Mouse (Mus musculus): ENCODE measurements around the gene Reep6. TPM values are rescaled to one million over a fixed set of nuclear protein-coding genes. Genes with fewer than 3 reads are reported as not detected.

The Reep6 gene
- 13.5 and 17.6 TPM in 2 replicates for polyA plus RNA-seq (2015; fragmentation: Nextera tagmentation; extraction: Ambion mirVana)

- no peaks in the 10 kb centered on the region for H3K36me3 ChIP-seq (ENCODE audit: control insufficient read depth, insufficient read depth, low read length)
- peak within 1 kb of the TSS; percentile 35 for H3K4me3 ChIP-seq (ENCODE audit: low read depth, low read length)
- no peaks in the 10 kb centered on the region for H3K27me3 ChIP-seq (ENCODE audit: control insufficient read depth, insufficient read depth, low read length)
- ATAC-seq (ENCODE audit: low FRiP score, low TSS enrichment) (peak; percentile 95), DNase-seq (ENCODE audit: low spot score) (peak; percentile 99)
- TF ChIP-seq CTCF (IDR thresholded peaks at IDR 0.05; ENCODE audit: low read depth) (no peak), EP300 (optimal IDR thresholded peaks at IDR 0.05) (no peak)
- peak within 1 kb of the TSS; percentile 77 for H3K4me2 ChIP-seq (replicated peaks; ENCODE audit: low read depth)
- WGBS = 3% methylated on average over 36 of the region's 36 CpGs
- H3K9ac ChIP-seq (ENCODE audit: low read length) = peak within 1 kb of the TSS; percentile 41
- H3K9me3 ChIP-seq (ENCODE audit: control insufficient read depth, low read length) = no peaks in the 10 kb centered on the region
- peaks cover 9% of the 10 kb centered on the region; the same call in 1 of the 2 replicates for H3K4me1 ChIP-seq (replicated peaks; ENCODE audit: control insufficient read depth, insufficient read depth)
- peak within 1 kb of the TSS; percentile 56; the same call in 1 of the 2 replicates for H3K27ac ChIP-seq (replicated peaks)
These were observed at the start of gene Reep6, which contains the start of gene Pcsk4 for GRCm38 (mm10) chr10:80329273-80330081. TSS of gene Reep6 (plus strand) at chr10:80329953. TSS of gene Pcsk4 (minus strand) at chr10:80329498.

DNA sequence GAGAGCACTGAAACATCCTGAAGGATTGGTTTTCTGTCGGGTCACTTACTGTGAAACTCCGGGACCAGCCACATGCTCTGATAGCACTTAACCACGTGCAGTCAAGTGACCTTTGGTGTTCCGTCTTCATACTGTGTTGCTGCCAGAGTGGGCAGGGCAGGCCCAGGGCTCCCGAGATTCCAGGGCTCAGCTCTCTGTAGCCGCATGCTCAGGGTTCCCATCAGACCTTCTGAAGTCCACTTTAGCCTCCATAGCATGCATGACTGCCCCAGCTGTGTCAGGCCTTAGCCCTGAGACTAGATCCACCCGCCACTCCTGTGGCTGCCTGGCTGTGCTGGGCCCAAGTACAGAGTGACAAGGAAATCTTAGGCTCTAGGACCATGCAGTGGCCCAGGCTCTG lies 48.4 kb upstream of the Reep6 start:
- WGBS = 67% methylated on average over 7 of the region's 7 CpGs
- peak overlapping the region; percentile 91 for H3K27ac ChIP-seq (replicated peaks)
- peaks cover 52% of the 10 kb centered on the region for H3K36me3 ChIP-seq (ENCODE audit: control insufficient read depth, insufficient read depth, low read length)
- H3K9ac ChIP-seq (ENCODE audit: low read length) = no peak overlapping the region
- no peak overlapping the region for H3K4me2 ChIP-seq (replicated peaks; ENCODE audit: low read depth)
- H3K4me1 ChIP-seq (replicated peaks; ENCODE audit: control insufficient read depth, insufficient read depth) = no peaks in the 10 kb centered on the region
- DNase-seq (ENCODE audit: low spot score) (peak; percentile 75), ATAC-seq (ENCODE audit: low FRiP score, low TSS enrichment) (peak; percentile 16; the same call in 1 of the 2 replicates)
- no peaks in the 10 kb centered on the region for H3K27me3 ChIP-seq (ENCODE audit: control insufficient read depth, insufficient read depth, low read length)
- H3K4me3 ChIP-seq (ENCODE audit: low read depth, low read length) = no peak overlapping the region
- TF ChIP-seq CTCF (IDR thresholded peaks at IDR 0.05; ENCODE audit: low read depth) (no peak), EP300 (optimal IDR thresholded peaks at IDR 0.05) (no peak)
- no peaks in the 10 kb centered on the region for H3K9me3 ChIP-seq (ENCODE audit: control insufficient read depth, low read length)

DNA sequence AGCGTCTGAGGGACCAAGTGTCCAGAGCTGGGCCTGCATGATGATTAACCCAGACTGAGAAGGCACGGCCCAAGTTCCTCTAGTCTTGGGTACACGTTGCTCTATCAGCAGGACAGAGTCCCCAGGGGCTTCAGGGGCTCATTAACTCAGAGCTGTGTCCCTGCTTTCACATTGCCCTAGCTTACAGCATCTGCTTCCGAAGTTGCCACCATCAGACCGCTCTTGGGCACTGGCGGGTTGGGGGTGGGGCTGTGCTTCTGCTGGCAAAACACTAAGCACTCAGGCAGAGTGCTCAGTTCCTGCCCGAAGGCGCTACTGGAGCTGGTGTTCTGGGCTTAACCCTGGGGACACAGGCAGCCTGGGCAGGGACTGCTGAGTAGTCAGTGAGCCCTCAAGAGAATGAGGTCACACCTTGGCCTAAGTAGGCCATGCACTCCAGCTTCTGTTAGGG lies 47.8 kb upstream of the Reep6 start:
- DNase-seq (ENCODE audit: low spot score) = peak; percentile 77

GRCm38 (mm10) chr10:80282481-80283441 lies 47.0 kb upstream of the Reep6 start:
- H3K9ac ChIP-seq (ENCODE audit: low read length) = no peak overlapping the region
- H3K9me3 ChIP-seq (ENCODE audit: control insufficient read depth, low read length) = no peaks in the 10 kb centered on the region
- H3K27ac ChIP-seq (replicated peaks) = peak overlapping the region; percentile 91
- WGBS = 62% methylated on average over 20 of the region's 20 CpGs
- H3K4me3 ChIP-seq (ENCODE audit: low read depth, low read length) = no peak overlapping the region
- H3K4me1 ChIP-seq (replicated peaks; ENCODE audit: control insufficient read depth, insufficient read depth) = no peaks in the 10 kb centered on the region
- TF ChIP-seq CTCF (IDR thresholded peaks at IDR 0.05; ENCODE audit: low read depth) (peak; percentile 19; the same call in 1 of the 2 replicates), EP300 (optimal IDR thresholded peaks at IDR 0.05) (no peak)
- peak; percentile 91 for DNase-seq (ENCODE audit: low spot score)
- H3K4me2 ChIP-seq (replicated peaks; ENCODE audit: low read depth) = no peak overlapping the region
- no peaks in the 10 kb centered on the region for H3K27me3 ChIP-seq (ENCODE audit: control insufficient read depth, insufficient read depth, low read length)
- H3K36me3 ChIP-seq (ENCODE audit: control insufficient read depth, insufficient read depth, low read length) = peaks cover 45% of the 10 kb centered on the region
- peak; percentile 90 for ATAC-seq (ENCODE audit: low FRiP score, low TSS enrichment)

More for the DNA sequence above, 47.8 kb upstream of the Reep6 start:
- H3K27me3 ChIP-seq (ENCODE audit: control insufficient read depth, insufficient read depth, low read length) = no peaks in the 10 kb centered on the region
- H3K4me1 ChIP-seq (replicated peaks; ENCODE audit: control insufficient read depth, insufficient read depth) = no peaks in the 10 kb centered on the region
- 0 out of 2 replicates have a peak, but pooled peaks have one; percentile 9 for ATAC-seq (ENCODE audit: low FRiP score, low TSS enrichment)
- 66% methylated on average over 8 of the region's 8 CpGs for WGBS
- no peak overlapping the region for H3K4me2 ChIP-seq (replicated peaks; ENCODE audit: low read depth)
- H3K27ac ChIP-seq (replicated peaks) = peak overlapping the region; percentile 91
- no peak for TF ChIP-seq CTCF (IDR thresholded peaks at IDR 0.05; ENCODE audit: low read depth)
- no peak for TF ChIP-seq EP300 (optimal IDR thresholded peaks at IDR 0.05)
- no peaks in the 10 kb centered on the region for H3K9me3 ChIP-seq (ENCODE audit: control insufficient read depth, low read length)
- no peak overlapping the region for H3K4me3 ChIP-seq (ENCODE audit: low read depth, low read length)
- H3K9ac ChIP-seq (ENCODE audit: low read length) = no peak overlapping the region
- peaks cover 53% of the 10 kb centered on the region for H3K36me3 ChIP-seq (ENCODE audit: control insufficient read depth, insufficient read depth, low read length)

- 0 out of 2 replicates have a peak overlapping the region, but pooled peaks have one; percentile 23 for H3K9ac ChIP-seq (ENCODE audit: low read length)
- 76% methylated on average over 15 of the region's 15 CpGs for WGBS
- H3K9me3 ChIP-seq (ENCODE audit: control insufficient read depth, low read length) = no peaks in the 10 kb centered on the region
- ATAC-seq (ENCODE audit: low FRiP score, low TSS enrichment) = no peak
- H3K4me1 ChIP-seq (replicated peaks; ENCODE audit: control insufficient read depth, insufficient read depth) = no peaks in the 10 kb centered on the region
- H3K27me3 ChIP-seq (ENCODE audit: control insufficient read depth, insufficient read depth, low read length) = no peaks in the 10 kb centered on the region
- no peak overlapping the region for H3K27ac ChIP-seq (replicated peaks)
- TF ChIP-seq EP300 (optimal IDR thresholded peaks at IDR 0.05) = no peak
- TF ChIP-seq CTCF (IDR thresholded peaks at IDR 0.05; ENCODE audit: low read depth) = no peak
- no peak for DNase-seq (ENCODE audit: low spot score)
- peaks cover 27% of the 10 kb centered on the region for H3K36me3 ChIP-seq (ENCODE audit: control insufficient read depth, insufficient read depth, low read length)
- no peak overlapping the region for H3K4me3 ChIP-seq (ENCODE audit: low read depth, low read length)
- no peak overlapping the region for H3K4me2 ChIP-seq (replicated peaks; ENCODE audit: low read depth)
These were observed 44.3 kb upstream of the Reep6 start for GRCm38 (mm10) chr10:80285222-80286070.

Measured in stomach, postnatal 0 days (tissue).